Mouse (Mus musculus): ENCODE measurements around the gene Gcdh. TPM values are rescaled to one million over a fixed set of nuclear protein-coding genes. Genes with fewer than 3 reads are reported as not detected.

Gene Gcdh
- polyA plus RNA-seq, 1 experiment from 2014 or later, result 32.2 TPM

DNA sequence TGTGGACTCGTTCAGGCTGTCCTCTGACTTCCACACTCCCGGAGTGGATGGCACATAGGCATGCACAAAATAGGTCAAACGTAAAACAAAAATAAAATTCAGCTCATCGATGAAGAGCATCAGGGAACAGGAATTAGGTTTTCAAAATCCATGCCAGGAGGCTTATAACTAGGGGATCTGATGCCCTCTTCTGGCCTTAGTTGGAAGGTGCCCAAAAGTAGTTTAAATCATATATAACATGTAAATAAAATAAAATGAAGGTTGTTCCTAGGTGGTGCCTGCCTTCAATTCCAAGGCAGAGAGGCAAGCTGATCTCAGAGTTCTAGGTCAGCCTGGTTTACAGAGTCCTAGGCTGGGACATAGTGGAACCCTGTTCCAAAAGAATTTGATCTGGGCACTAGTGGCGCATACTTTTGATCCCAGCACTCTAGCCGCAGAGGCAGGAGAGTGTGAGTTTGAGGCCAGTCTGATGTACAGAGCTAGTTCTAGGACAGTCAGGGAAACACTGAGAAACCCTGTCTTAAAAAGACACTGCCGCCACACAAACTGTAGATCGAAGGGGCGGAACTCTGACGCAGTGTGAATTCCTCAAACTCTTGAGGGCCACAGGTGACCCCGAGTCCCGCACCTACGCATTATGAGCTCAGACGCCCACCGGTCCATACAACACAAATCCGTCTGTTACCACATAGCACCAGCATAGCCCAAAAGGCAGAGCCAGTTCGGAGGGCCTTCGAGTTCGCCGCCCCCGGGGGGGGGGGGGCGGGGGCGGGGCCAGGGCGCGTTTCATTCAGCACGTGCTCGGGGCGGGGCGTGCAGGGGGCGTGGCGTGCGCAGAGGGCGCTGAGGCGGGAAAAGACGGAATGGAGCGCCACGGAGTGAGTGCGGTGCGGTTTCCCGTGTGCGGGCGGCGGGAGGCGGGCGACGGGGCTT is 22.1 kb downstream of the Gcdh start, which contains the start of gene Syce2:
Gene Syce2 (plus strand): TSS at position 736 of the 933 bp plus-strand sequence.
- Histone ChIP-seq H3K27me3 (no peaks in the 10 kb centered on the region), H3K4me1 (peaks cover 17% of the 10 kb centered on the region), H3K36me3 (peaks cover 35% of the 10 kb centered on the region), H3K9me3 (replicated peaks) (no peaks in the 10 kb centered on the region), H3K27ac (replicated peaks) (no peak within 1 kb of the TSS), H3K9ac (peak within 1 kb of the TSS; percentile 48), H3K4me3 (replicated peaks) (peak within 1 kb of the TSS; percentile 55), H3K4me2 (replicated peaks) (peak within 1 kb of the TSS; percentile 99)
- ATAC-seq (ENCODE audit: insufficient number of reproducible peaks, low FRiP score, low TSS enrichment, low read depth), result peak; percentile 76
- WGBS, result 11% methylated on average over 46 of the region's 46 CpGs

- under 1% methylated on average over 39 of the region's 39 CpGs for WGBS
- no peaks in the 10 kb centered on the region for H3K27me3 ChIP-seq
- peaks cover 23% of the 10 kb centered on the region for H3K36me3 ChIP-seq
- no peaks in the 10 kb centered on the region for H3K9me3 ChIP-seq (replicated peaks)
- peak within 1 kb of the TSS; percentile 94 for H3K9ac ChIP-seq
- H3K4me2 ChIP-seq (replicated peaks), result peak within 1 kb of the TSS; percentile 61
- peak; percentile 84 for ATAC-seq (ENCODE audit: insufficient number of reproducible peaks, low FRiP score, low TSS enrichment, low read depth)
- peak within 1 kb of the TSS; percentile 90 for H3K4me3 ChIP-seq (replicated peaks)
- H3K27ac ChIP-seq (replicated peaks), result peak within 1 kb of the TSS; percentile 82
- H3K4me1 ChIP-seq, result peaks cover 13% of the 10 kb centered on the region
Measured at GRCm38 (mm10) chr8:84856864-84857441, 36.8 kb downstream of the Gcdh start, which contains the start of gene Farsa. Gene Farsa, plus strand, starts transcription at chr8:84856989.

DNA sequence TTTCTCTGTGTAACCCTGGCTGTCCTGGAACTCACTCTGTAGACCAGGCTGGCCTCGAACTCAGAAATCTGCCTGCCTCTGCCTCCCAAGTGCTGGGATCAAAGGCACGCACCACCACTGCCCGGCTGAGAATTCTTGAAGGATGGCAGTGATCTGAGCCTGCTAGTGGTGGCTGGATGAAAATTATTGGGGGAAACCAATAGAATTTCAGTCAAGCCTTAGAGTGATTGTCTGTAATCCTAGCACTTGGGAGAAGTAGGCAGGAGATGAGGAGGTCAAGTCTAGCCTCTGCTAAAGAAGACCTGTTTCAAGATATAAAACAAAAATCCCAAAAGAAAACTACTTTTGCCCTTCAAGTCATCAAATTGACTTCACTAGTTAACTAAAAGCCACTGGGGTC is 37.3 kb downstream of the Gcdh start:
- H3K9ac ChIP-seq, result no peak overlapping the region
- peak overlapping the region; percentile 90 for H3K4me3 ChIP-seq (replicated peaks)
- H3K27ac ChIP-seq (replicated peaks), result no peak overlapping the region; the same call in 1 of the 2 replicates
- H3K9me3 ChIP-seq (replicated peaks), result no peaks in the 10 kb centered on the region
- WGBS, result 91% methylated on average over 3 of the region's 3 CpGs
- ATAC-seq (ENCODE audit: insufficient number of reproducible peaks, low FRiP score, low TSS enrichment, low read depth), result no peak
- no peaks in the 10 kb centered on the region for H3K27me3 ChIP-seq
- peaks cover 18% of the 10 kb centered on the region for H3K36me3 ChIP-seq
- peaks cover 13% of the 10 kb centered on the region for H3K4me1 ChIP-seq
- H3K4me2 ChIP-seq (replicated peaks), result peak overlapping the region; percentile 61; the same call in 1 of the 2 replicates

GRCm38 (mm10) chr8:84847684-84848435 is 45.9 kb downstream of the Gcdh start:
- Histone ChIP-seq H3K9ac (0 out of 2 replicates have a peak overlapping the region, but pooled peaks have one; percentile 62), H3K27ac (replicated peaks) (peak overlapping the region; percentile 85), H3K4me3 (replicated peaks) (peak overlapping the region; percentile 88), H3K9me3 (replicated peaks) (no peaks in the 10 kb centered on the region), H3K4me2 (replicated peaks) (peak overlapping the region; percentile 78), H3K4me1 (peaks cover 33% of the 10 kb centered on the region), H3K36me3 (peaks cover 25% of the 10 kb centered on the region), H3K27me3 (no peaks in the 10 kb centered on the region)
- 34% methylated on average over 6 of the region's 6 CpGs for WGBS
- no peak for ATAC-seq (ENCODE audit: insufficient number of reproducible peaks, low FRiP score, low TSS enrichment, low read depth)

DNA sequence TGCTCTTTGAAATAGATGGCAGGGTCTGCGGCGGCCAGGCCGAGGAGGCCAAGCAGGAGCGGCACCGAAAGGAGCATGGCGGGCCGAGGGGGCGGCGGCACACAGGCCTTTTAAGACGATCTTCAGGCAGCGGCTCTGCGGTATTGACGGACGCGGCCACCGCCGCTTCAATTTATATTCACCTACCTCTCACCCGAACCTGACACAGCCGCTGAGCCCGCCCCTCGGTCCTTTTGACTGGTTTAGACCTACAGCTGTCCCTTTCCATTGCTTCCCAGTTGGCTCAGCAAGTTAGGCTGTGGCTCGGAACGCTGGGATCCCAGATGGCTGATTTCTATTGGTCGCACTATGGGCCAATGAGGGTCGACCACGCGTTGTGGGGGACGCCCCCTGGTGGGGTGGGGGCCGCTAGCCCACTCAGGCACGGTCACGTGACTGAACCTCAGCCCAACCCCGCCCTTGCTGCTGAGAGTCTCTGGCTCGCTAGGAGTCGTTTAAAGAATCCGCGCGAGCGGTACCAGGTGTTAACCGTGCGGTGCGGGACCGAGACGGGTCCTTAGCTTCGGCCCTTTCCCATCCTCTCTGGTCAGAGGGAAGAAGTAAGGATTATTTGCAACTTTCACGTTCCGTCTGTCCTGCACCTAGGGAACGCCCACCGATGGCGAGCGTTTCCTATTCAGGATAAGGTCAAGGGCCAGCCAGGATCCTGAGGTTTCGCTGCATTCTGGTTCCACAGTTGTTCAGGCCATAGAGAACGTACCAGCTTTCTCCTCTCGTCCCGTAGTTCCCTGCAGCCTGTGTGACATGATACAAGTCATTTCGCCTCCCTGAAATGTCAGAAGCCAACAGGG is 46.8 kb downstream of the Gcdh start, which contains the start of gene Calr:
Gene Calr (minus strand): TSS at position 213 of the 851 bp plus-strand sequence.
- H3K4me2 ChIP-seq (replicated peaks), result peak within 1 kb of the TSS; percentile 78
- H3K4me1 ChIP-seq, result peaks cover 38% of the 10 kb centered on the region
- H3K27me3 ChIP-seq, result no peaks in the 10 kb centered on the region
- H3K4me3 ChIP-seq (replicated peaks), result peak within 1 kb of the TSS; percentile 88
- no peaks in the 10 kb centered on the region for H3K9me3 ChIP-seq (replicated peaks)
- H3K9ac ChIP-seq, result peak within 1 kb of the TSS; percentile 92
- peaks cover 34% of the 10 kb centered on the region for H3K36me3 ChIP-seq
- peak within 1 kb of the TSS; percentile 88 for H3K27ac ChIP-seq (replicated peaks)
- ATAC-seq (ENCODE audit: insufficient number of reproducible peaks, low FRiP score, low TSS enrichment, low read depth), result peak; percentile 100
- under 1% methylated on average over 55 of the region's 55 CpGs for WGBS

- ATAC-seq (ENCODE audit: insufficient number of reproducible peaks, low FRiP score, low TSS enrichment, low read depth), result peak; percentile 6; the same call in 1 of the 2 replicates
- no peaks in the 10 kb centered on the region for H3K9me3 ChIP-seq (replicated peaks)
- H3K36me3 ChIP-seq, result peaks cover 41% of the 10 kb centered on the region
- peak overlapping the region; percentile 88 for H3K27ac ChIP-seq (replicated peaks)
- under 1% methylated on average over 30 of the region's 30 CpGs for WGBS
- peak overlapping the region; percentile 57 for H3K4me2 ChIP-seq (replicated peaks)
- no peaks in the 10 kb centered on the region for H3K27me3 ChIP-seq
- peaks cover 38% of the 10 kb centered on the region for H3K4me1 ChIP-seq
- H3K4me3 ChIP-seq (replicated peaks), result peak overlapping the region; percentile 88
- peak overlapping the region; percentile 92 for H3K9ac ChIP-seq
Measured at GRCm38 (mm10) chr8:84846094-84846721, 47.5 kb downstream of the Gcdh start.

DNA sequence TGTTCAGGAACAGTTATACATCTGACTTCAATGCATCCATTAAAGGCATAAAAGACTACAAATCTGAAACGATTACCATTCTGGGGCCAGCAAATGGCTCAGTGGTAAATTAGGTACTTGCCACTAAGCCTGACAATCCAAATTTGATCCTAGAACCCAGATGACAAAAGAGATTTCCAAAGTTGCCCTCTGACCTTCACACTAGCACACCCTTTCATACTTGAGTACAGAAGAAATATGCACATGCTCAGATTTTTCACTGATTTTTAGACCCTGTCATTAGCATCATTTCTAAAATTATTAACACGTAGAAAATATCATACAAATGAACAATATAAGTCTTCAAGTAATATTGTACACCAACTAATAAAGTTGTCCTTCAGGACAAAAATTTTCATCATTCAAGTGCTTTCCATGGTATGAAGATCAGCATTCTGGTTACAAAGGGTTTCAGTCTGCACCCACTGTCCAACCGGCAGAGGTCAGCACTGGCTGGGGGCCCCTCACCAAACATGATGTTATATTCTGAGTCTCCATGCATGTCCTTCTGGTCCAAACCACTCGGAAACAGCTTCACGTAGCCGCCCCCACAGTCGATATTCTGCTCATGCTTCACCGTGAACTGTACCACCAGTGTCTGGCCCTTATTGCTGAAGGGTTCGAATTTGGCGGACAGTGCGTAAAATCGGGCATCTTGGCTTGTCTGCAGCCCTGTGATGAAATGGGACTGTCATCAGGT is 48.2 kb downstream of the Gcdh start:
- H3K9ac ChIP-seq, result peak overlapping the region; percentile 92
- no peaks in the 10 kb centered on the region for H3K27me3 ChIP-seq
- peaks cover 43% of the 10 kb centered on the region for H3K36me3 ChIP-seq
- peak overlapping the region; percentile 88 for H3K4me3 ChIP-seq (replicated peaks)
- H3K4me1 ChIP-seq, result peaks cover 38% of the 10 kb centered on the region
- peak overlapping the region; percentile 57 for H3K4me2 ChIP-seq (replicated peaks)
- peak overlapping the region; percentile 88 for H3K27ac ChIP-seq (replicated peaks)
- WGBS, result 12% methylated on average over 12 of the region's 12 CpGs
- H3K9me3 ChIP-seq (replicated peaks), result no peaks in the 10 kb centered on the region
- ATAC-seq (ENCODE audit: insufficient number of reproducible peaks, low FRiP score, low TSS enrichment, low read depth), result no peak

- Histone ChIP-seq H3K36me3 (peaks cover 43% of the 10 kb centered on the region), H3K4me1 (peaks cover 41% of the 10 kb centered on the region), H3K27me3 (no peaks in the 10 kb centered on the region), H3K4me2 (replicated peaks) (peak overlapping the region; percentile 57), H3K9ac (peak overlapping the region; percentile 29), H3K4me3 (replicated peaks) (peak overlapping the region; percentile 88), H3K27ac (replicated peaks) (no peak overlapping the region), H3K9me3 (replicated peaks) (no peaks in the 10 kb centered on the region)
- ATAC-seq (ENCODE audit: insufficient number of reproducible peaks, low FRiP score, low TSS enrichment, low read depth), result no peak
- 79% methylated on average over 9 of the region's 9 CpGs for WGBS
Measured at GRCm38 (mm10) chr8:84844397-84845070, 49.2 kb downstream of the Gcdh start.

DNA sequence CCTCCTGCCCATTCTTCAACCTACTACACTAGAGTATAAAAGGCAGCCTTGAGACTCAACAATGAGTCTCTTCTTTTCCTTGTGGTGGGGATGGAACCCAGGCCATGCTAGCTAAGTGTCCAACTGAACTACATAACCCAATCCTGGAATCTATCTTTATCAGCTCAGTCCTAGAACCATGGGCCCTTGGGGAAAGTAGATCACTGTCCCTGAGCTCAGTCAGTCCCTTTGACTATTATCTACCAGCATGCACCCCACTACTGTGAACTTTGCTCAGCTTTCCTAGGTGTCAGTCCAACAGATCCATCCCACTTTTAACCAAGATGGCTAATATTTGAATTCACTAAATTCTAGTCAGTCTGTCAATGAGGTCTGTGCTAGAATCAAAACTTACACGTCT is 52.2 kb downstream of the Gcdh start:
- H3K9ac ChIP-seq, result no peak overlapping the region
- WGBS, result 60% methylated on average over 1 of the region's 1 CpGs
- no peak overlapping the region for H3K4me3 ChIP-seq (replicated peaks)

More for the DNA sequence above, 52.2 kb downstream of the Gcdh start:
- no peaks in the 10 kb centered on the region for H3K9me3 ChIP-seq (replicated peaks)
- peaks cover 53% of the 10 kb centered on the region for H3K4me1 ChIP-seq
- no peak overlapping the region; the same call in 1 of the 2 replicates for H3K4me2 ChIP-seq (replicated peaks)
- H3K36me3 ChIP-seq, result peaks cover 65% of the 10 kb centered on the region
- no peaks in the 10 kb centered on the region for H3K27me3 ChIP-seq
- no peak for ATAC-seq (ENCODE audit: insufficient number of reproducible peaks, low FRiP score, low TSS enrichment, low read depth)
- peak overlapping the region; percentile 3; the same call in 1 of the 2 replicates for H3K27ac ChIP-seq (replicated peaks)

Data from embryonic facial prominence, embryonic 15.5 days (tissue).